Mouse (Mus musculus): ENCODE measurements around the gene Il9r. TPM values are rescaled to one million over a fixed set of nuclear protein-coding genes. Genes with fewer than 3 reads are reported as not detected.
A peak's percentile ranks its signal among the peaks of the same experiment; 100 is the strongest.

Gene Il9r
- polyA plus RNA-seq, 1 experiment from 2014 or later = 0.05 TPM

DNA sequence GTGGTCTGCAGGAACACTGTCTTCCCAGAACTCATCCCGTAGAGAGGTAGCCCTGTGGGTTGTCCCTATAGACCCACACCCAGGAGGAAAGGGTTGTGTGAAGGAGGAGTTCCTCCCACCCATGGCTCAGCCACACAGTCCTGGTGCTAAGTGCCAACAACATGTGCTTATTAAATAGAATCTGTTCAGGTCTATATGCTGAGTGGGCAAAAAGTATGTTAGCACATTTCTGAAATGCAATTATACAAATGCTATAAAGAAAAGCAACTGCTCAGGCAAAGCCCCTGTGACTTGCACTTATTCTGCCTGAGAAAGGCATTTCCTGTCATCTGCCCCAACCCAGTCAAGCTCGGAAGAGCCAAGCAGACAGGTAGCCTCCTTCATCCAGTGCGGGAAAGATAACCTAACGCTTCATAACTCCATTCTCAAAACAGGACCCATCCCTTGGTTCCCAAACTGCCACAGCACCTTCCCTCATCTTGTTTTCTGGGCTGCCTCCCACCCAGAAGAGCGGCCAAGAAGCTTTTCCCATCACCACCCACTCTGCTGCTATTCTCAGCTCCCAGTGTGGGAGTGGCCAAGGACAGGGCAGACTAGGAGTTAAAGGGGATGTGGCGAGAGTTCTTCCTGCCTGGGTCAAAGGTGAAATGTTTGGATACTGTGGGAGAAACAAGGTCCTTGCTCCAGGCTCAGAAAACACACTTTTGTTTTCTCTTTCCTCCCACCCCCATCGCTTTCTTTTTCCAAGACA lies 43.3 kb upstream of the Il9r start:
- H3K4me3 ChIP-seq (ENCODE audit: low read depth, low read length) = no peak overlapping the region
- no peak for DNase-seq
- H3K9me3 ChIP-seq (ENCODE audit: low read length) = no peaks in the 10 kb centered on the region
- no peaks in the 10 kb centered on the region for H3K27me3 ChIP-seq (ENCODE audit: insufficient read depth, low read length)
- H3K4me1 ChIP-seq (ENCODE audit: insufficient read depth) = peaks cover 45% of the 10 kb centered on the region
- peak overlapping the region; percentile 94 for H3K27ac ChIP-seq (ENCODE audit: low read depth)
- no peak overlapping the region for H3K4me2 ChIP-seq (ENCODE audit: low read depth, low read length)
- 79% methylated on average over 7 of the region's 7 CpGs for WGBS (ENCODE audit: insufficient replicate concordance)
- peak overlapping the region; percentile 18; the same call in 1 of the 2 replicates for H3K9ac ChIP-seq (replicated peaks)
- no peak for TF ChIP-seq EP300 (IDR thresholded peaks at IDR 0.05; ENCODE audit: low read depth)
- no peak for TF ChIP-seq CTCF (IDR thresholded peaks at IDR 0.05; ENCODE audit: low read depth)
- peaks cover 75% of the 10 kb centered on the region for H3K36me3 ChIP-seq (replicated peaks; ENCODE audit: insufficient read depth, low read length)
- ATAC-seq = no peak

- peak overlapping the region; percentile 94 for H3K27ac ChIP-seq (ENCODE audit: low read depth)
- TF ChIP-seq EP300 (IDR thresholded peaks at IDR 0.05; ENCODE audit: low read depth) = peak; percentile 37; the same call in 1 of the 2 replicates
- TF ChIP-seq CTCF (IDR thresholded peaks at IDR 0.05; ENCODE audit: low read depth) = no peak
- DNase-seq (no peak), ATAC-seq (no peak)
- no peak overlapping the region for H3K4me2 ChIP-seq (ENCODE audit: low read depth, low read length)
- peaks cover 40% of the 10 kb centered on the region for H3K4me1 ChIP-seq (ENCODE audit: insufficient read depth)
- WGBS (ENCODE audit: insufficient replicate concordance) = 80% methylated on average over 3 of the region's 3 CpGs
- H3K27me3 ChIP-seq (ENCODE audit: insufficient read depth, low read length) = no peaks in the 10 kb centered on the region
- H3K4me3 ChIP-seq (ENCODE audit: low read depth, low read length) = no peak overlapping the region
- H3K9ac ChIP-seq (replicated peaks) = peak overlapping the region; percentile 26; the same call in 1 of the 2 replicates
- no peaks in the 10 kb centered on the region for H3K9me3 ChIP-seq (ENCODE audit: low read length)
- H3K36me3 ChIP-seq (replicated peaks; ENCODE audit: insufficient read depth, low read length) = peaks cover 76% of the 10 kb centered on the region
These were observed 42.1 kb upstream of the Il9r start for GRCm38 (mm10) chr11:32242209-32242608.

- TF ChIP-seq CTCF (IDR thresholded peaks at IDR 0.05; ENCODE audit: low read depth) = no peak
- no peak for TF ChIP-seq EP300 (IDR thresholded peaks at IDR 0.05; ENCODE audit: low read depth)
- DNase-seq (no peak), ATAC-seq (no peak)
- no peaks in the 10 kb centered on the region for H3K9me3 ChIP-seq (ENCODE audit: low read length)
- no peak overlapping the region for H3K4me2 ChIP-seq (ENCODE audit: low read depth, low read length)
- H3K27me3 ChIP-seq (ENCODE audit: insufficient read depth, low read length) = no peaks in the 10 kb centered on the region
- peaks cover 76% of the 10 kb centered on the region for H3K36me3 ChIP-seq (replicated peaks; ENCODE audit: insufficient read depth, low read length)
- H3K27ac ChIP-seq (ENCODE audit: low read depth) = peak overlapping the region; percentile 94; the same call in 1 of the 2 replicates
- H3K4me1 ChIP-seq (ENCODE audit: insufficient read depth) = peaks cover 40% of the 10 kb centered on the region
- H3K9ac ChIP-seq (replicated peaks) = peak overlapping the region; percentile 18
- H3K4me3 ChIP-seq (ENCODE audit: low read depth, low read length) = no peak overlapping the region
These were observed 41.3 kb upstream of the Il9r start for GRCm38 (mm10) chr11:32241391-32241790.

GRCm38 (mm10) chr11:32238093-32238860 lies 38.2 kb upstream of the Il9r start:
- Histone ChIP-seq H3K27ac (ENCODE audit: low read depth) (peak overlapping the region; percentile 51), H3K36me3 (replicated peaks; ENCODE audit: insufficient read depth, low read length) (peaks cover 80% of the 10 kb centered on the region), H3K9ac (replicated peaks) (no peak overlapping the region; the same call in 1 of the 2 replicates), H3K9me3 (ENCODE audit: low read length) (no peaks in the 10 kb centered on the region), H3K27me3 (ENCODE audit: insufficient read depth, low read length) (no peaks in the 10 kb centered on the region), H3K4me1 (ENCODE audit: insufficient read depth) (peaks cover 16% of the 10 kb centered on the region), H3K4me3 (ENCODE audit: low read depth, low read length) (no peak overlapping the region), H3K4me2 (ENCODE audit: low read depth, low read length) (peak overlapping the region; percentile 24)
- DNase-seq (peak; percentile 83), ATAC-seq (peak; percentile 78)
- 64% methylated on average over 5 of the region's 5 CpGs for WGBS (ENCODE audit: insufficient replicate concordance)
- TF ChIP-seq CTCF (IDR thresholded peaks at IDR 0.05; ENCODE audit: low read depth) = peak; percentile 99
- TF ChIP-seq EP300 (IDR thresholded peaks at IDR 0.05; ENCODE audit: low read depth) = no peak

DNA sequence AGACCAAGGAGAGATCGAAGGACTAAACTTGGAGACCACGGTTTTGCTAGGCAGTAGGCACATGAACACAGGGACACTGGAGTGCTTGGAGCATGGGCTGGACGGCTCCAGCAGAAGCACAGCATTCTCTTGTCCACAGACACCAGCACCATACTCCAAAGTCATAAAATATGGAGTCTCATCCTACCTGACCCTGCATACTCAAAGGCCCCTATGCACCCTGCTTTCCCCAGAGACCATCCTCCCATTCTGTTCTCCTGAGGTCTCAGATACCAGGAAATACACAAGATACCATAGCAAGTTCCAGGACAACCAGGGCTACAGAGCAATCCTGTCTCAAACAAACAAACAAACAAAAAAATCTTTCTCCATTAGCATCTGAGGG lies 37.3 kb upstream of the Il9r start:
- H3K9me3 ChIP-seq (ENCODE audit: low read length) = no peaks in the 10 kb centered on the region
- no peak for DNase-seq
- peaks cover 8% of the 10 kb centered on the region for H3K4me1 ChIP-seq (ENCODE audit: insufficient read depth)
- H3K4me3 ChIP-seq (ENCODE audit: low read depth, low read length) = no peak overlapping the region
- TF ChIP-seq EP300 (IDR thresholded peaks at IDR 0.05; ENCODE audit: low read depth) = no peak
- TF ChIP-seq CTCF (IDR thresholded peaks at IDR 0.05; ENCODE audit: low read depth) = no peak
- no peak for ATAC-seq
- peaks cover 81% of the 10 kb centered on the region for H3K36me3 ChIP-seq (replicated peaks; ENCODE audit: insufficient read depth, low read length)
- H3K27ac ChIP-seq (ENCODE audit: low read depth) = peak overlapping the region; percentile 13; the same call in 1 of the 2 replicates
- H3K4me2 ChIP-seq (ENCODE audit: low read depth, low read length) = no peak overlapping the region
- H3K9ac ChIP-seq (replicated peaks) = no peak overlapping the region
- WGBS (ENCODE audit: insufficient replicate concordance) = 84% methylated on average over 3 of the region's 3 CpGs
- H3K27me3 ChIP-seq (ENCODE audit: insufficient read depth, low read length) = no peaks in the 10 kb centered on the region

GRCm38 (mm10) chr11:32236712-32237410 lies 36.8 kb upstream of the Il9r start:
- DNase-seq (peak; percentile 75), ATAC-seq (0 out of 2 replicates have a peak, but pooled peaks have one; percentile 20)
- Histone ChIP-seq H3K4me3 (ENCODE audit: low read depth, low read length) (no peak overlapping the region), H3K4me1 (ENCODE audit: insufficient read depth) (peaks cover 4% of the 10 kb centered on the region; the same call in 1 of the 2 replicates), H3K36me3 (replicated peaks; ENCODE audit: insufficient read depth, low read length) (peaks cover 82% of the 10 kb centered on the region), H3K9ac (replicated peaks) (no peak overlapping the region), H3K4me2 (ENCODE audit: low read depth, low read length) (no peak overlapping the region), H3K27ac (ENCODE audit: low read depth) (no peak overlapping the region), H3K27me3 (ENCODE audit: insufficient read depth, low read length) (no peaks in the 10 kb centered on the region), H3K9me3 (ENCODE audit: low read length) (no peaks in the 10 kb centered on the region)
- TF ChIP-seq EP300 (IDR thresholded peaks at IDR 0.05; ENCODE audit: low read depth) = no peak
- TF ChIP-seq CTCF (IDR thresholded peaks at IDR 0.05; ENCODE audit: low read depth) = peak; percentile 83
- 68% methylated on average over 9 of the region's 9 CpGs for WGBS (ENCODE audit: insufficient replicate concordance)

Measured in liver, postnatal 0 days (tissue).